Mouse (Mus musculus): ENCODE data around the gene Olfr136. TPM values are rescaled to one million over a fixed set of nuclear protein-coding genes. Genes with fewer than 3 reads are reported as not detected.

Olfr136 gene
- polyA plus RNA-seq (2011; ENCODE audit: insufficient read depth, insufficient read length, low replicate concordance, missing spikeins): not detected in 2 replicates

DNA sequence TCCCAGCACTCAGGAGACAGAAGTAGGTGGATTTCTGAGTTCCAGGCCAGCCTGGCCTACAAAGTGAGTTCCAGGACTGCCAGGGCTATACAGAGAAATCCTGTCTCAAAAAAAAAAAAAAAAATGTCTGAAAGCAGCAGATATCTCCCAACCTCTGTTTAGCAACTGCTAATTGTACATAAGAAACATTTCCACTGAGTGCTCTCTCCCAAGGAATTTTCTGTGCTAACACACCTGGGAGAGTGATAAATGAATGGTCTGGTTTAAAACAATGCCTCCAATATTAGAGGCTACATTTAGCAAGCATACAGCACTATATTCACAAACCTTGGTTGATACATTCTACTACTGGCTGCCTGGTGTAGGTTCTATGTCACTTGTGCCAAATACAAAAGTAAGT is at the start of gene Olfr136:
Gene Olfr136 (plus strand): TSS at position 301 of the 400 bp plus-strand sequence.
- H3K4me1 ChIP-seq (ENCODE audit: control insufficient read depth, insufficient read depth, low read length): no peaks in the 10 kb centered on the region
- no peak within 1 kb of the TSS for H3K27ac ChIP-seq (ENCODE audit: control insufficient read depth, insufficient read depth, low read depth, low read length, poor library complexity)
- TF ChIP-seq POLR2A (IDR thresholded peaks at IDR 0.05; ENCODE audit: borderline replicate concordance, control insufficient read depth, low read depth, low read length): no peak
- no peak for TF ChIP-seq CTCF (IDR thresholded peaks at IDR 0.05; ENCODE audit: control insufficient read depth, insufficient read depth, low read length)
- no peak within 1 kb of the TSS for H3K4me3 ChIP-seq (replicated peaks; ENCODE audit: control insufficient read depth, low read depth, low read length)

DNA sequence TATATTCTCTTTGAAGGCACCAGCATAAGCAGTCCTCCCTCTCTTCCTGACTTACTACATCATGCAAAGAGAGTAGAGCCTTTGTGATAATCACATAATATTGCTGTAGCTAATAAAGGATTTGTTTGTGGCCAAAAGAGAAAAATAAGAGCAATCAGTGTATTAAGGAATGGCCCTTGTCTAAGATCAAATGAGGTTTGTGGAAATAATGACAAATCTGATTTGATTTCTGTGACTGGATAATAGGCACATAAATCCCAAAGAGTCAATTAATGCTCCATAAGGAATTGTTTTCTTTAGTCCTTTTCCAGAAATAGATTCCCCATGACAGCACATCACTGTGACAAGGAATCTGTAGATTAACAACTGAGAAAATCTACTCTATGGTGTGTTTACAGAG is 22.2 kb upstream of the Olfr136 start, which contains the start of gene Olfr137:
Gene Olfr137 (minus strand): TSS at position 101 of the 400 bp plus-strand sequence.
- Histone ChIP-seq H3K4me3 (replicated peaks; ENCODE audit: control insufficient read depth, low read depth, low read length) (no peak within 1 kb of the TSS), H3K4me1 (ENCODE audit: control insufficient read depth, insufficient read depth, low read length) (no peaks in the 10 kb centered on the region), H3K27ac (ENCODE audit: control insufficient read depth, insufficient read depth, low read depth, low read length, poor library complexity) (no peak within 1 kb of the TSS)
- TF ChIP-seq CTCF (IDR thresholded peaks at IDR 0.05; ENCODE audit: control insufficient read depth, insufficient read depth, low read length) (no peak), POLR2A (IDR thresholded peaks at IDR 0.05; ENCODE audit: borderline replicate concordance, control insufficient read depth, low read depth, low read length) (no peak)

Other genes starting within 250 kb of the Olfr136 start
- not detected in 2 replicates for gene Olfr131, start 241.1 kb upstream of the Olfr136 start, polyA plus RNA-seq (2011; ENCODE audit: insufficient read depth, insufficient read length, low replicate concordance, missing spikeins)
- not detected in 2 replicates for gene Olfr132, start 195.3 kb upstream of the Olfr136 start, polyA plus RNA-seq (2011; ENCODE audit: insufficient read depth, insufficient read length, low replicate concordance, missing spikeins)
- gene Olfr133, start 184.6 kb upstream of the Olfr136 start, polyA plus RNA-seq (2011; ENCODE audit: insufficient read depth, insufficient read length, low replicate concordance, missing spikeins): not detected in 2 replicates
- gene Olfr134, start 158.4 kb upstream of the Olfr136 start, polyA plus RNA-seq (2011; ENCODE audit: insufficient read depth, insufficient read length, low replicate concordance, missing spikeins): not detected in 2 replicates
- not detected in 2 replicates for gene Olfr135, start 125.5 kb upstream of the Olfr136 start, polyA plus RNA-seq (2011; ENCODE audit: insufficient read depth, insufficient read length, low replicate concordance, missing spikeins)
- gene Olfr138, start 68.8 kb upstream of the Olfr136 start, polyA plus RNA-seq (2011; ENCODE audit: insufficient read depth, insufficient read length, low replicate concordance, missing spikeins): not detected in 2 replicates
- gene Olfr137, start 22.3 kb upstream of the Olfr136 start, polyA plus RNA-seq (2011; ENCODE audit: insufficient read depth, insufficient read length, low replicate concordance, missing spikeins): not detected in 2 replicates
- gene Esp36, start 90.4 kb downstream of the Olfr136 start, polyA plus RNA-seq (2011; ENCODE audit: insufficient read depth, insufficient read length, low replicate concordance, missing spikeins): not detected in 2 replicates
- not detected in 2 replicates for gene Esp34, start 224.4 kb downstream of the Olfr136 start, polyA plus RNA-seq (2011; ENCODE audit: insufficient read depth, insufficient read length, low replicate concordance, missing spikeins)